Mouse (Mus musculus) spleen, adult 2 months (tissue): ENCODE measurements around the gene Ccdc183.

Experiments
- CTCF ChIP-seq: fragments of 200-500 bp; IDR thresholded peaks from 2 replicates; pipeline ENCODE4 v1.5.1; 2011; ENCODE audit warnings: mild to moderate bottlenecking, inconsistent platforms; ENCODE audit not compliant: insufficient read depth, insufficient read length, insufficient replicate concordance; ENCODE audit errors: extremely low read depth
- POLR2A ChIP-seq: fragments of 200-500 bp; IDR thresholded peaks from 2 replicates; pipeline ENCODE4 v1.6.1; 2011; ENCODE audit warnings: low read depth, low read length, inconsistent platforms

- TF ChIP-seq CTCF (no peak), POLR2A (no peak)
These were observed 33.9 kb downstream of the Ccdc183 start for GRCm38 (mm10) chr2:25583571-25583970.
